ENCODE assay signal across 12 mouse cellular contexts in genomic region chr4:119241664-119242063, GRCm38 (mm10). TPM values are rescaled to one million over a fixed set of nuclear protein-coding genes. Genes with fewer than 3 reads are reported as not detected.
DNase-seq lines count a peak whose midpoint lies in the region; ATAC-seq and TF ChIP-seq lines count a peak whose summit lies in the region.
"Had no signal": no experiment of that assay in that cellular context is flagged by ENCODE, and none has a peak within 500 bp of the region (broad histone marks: within the 10 kb centered on the region; RNA-seq: fewer than 3 reads in every experiment).

No protein-coding gene starts in this region.

- DNase-seq in frontal cortex, postnatal 25 days (ENCODE audit: low spot score in 2 of 2), result no peak
- DNase-seq in thymus, adult 2 months, result peak; percentile 47
- no peak for DNase-seq in thymus, adult 18-20 months
- DNase-seq in left cerebral cortex, postnatal 36 days (ENCODE audit: low spot score in 2 of 2), result peak; percentile 52 to 55
- DNase-seq in thymus, postnatal 14 days, result peak; percentile 56
- DNase-seq in midbrain, embryonic 11.5 days (ENCODE audit: low spot score, missing footprints), result no peak
- DNase-seq in gastrocnemius, postnatal 36 days, result no peak

- intact Hi-C loops in left cerebral cortex, postnatal 36 days (cut with DNase I), result loop anchor here (5.0 to 10.0 kb wide), 2 partner anchors 293 to 426 kb away; partner anchors contain the start of genes Foxj3 and Frg2f1
- intact Hi-C loops in gastrocnemius, postnatal 36 days (cut with DNase I), result loop anchor here (10.0 kb wide), 1 partner anchor 423 kb away; no protein-coding TSS in a partner anchor

- peaks cover 16% of the 10 kb centered on the region for H3K4me1 ChIP-seq in thymus, adult 2 months (replicated peaks; ENCODE audit: control insufficient read depth, insufficient read depth, low read length)
- H3K4me1 ChIP-seq in midbrain, embryonic 11.5 days (ENCODE audit: control insufficient read depth, insufficient read depth, low read length), result no peaks in the 10 kb centered on the region

- H3K27me3 ChIP-seq in thymus, adult 2 months (ENCODE audit: control insufficient read depth, insufficient read depth, low read length), result no peaks in the 10 kb centered on the region
- no peaks in the 10 kb centered on the region for H3K27me3 ChIP-seq in midbrain, embryonic 11.5 days (ENCODE audit: control insufficient read depth, insufficient read depth, low read length)
- H3K27me3 ChIP-seq: limb, embryonic 13.5 days; Patski had no signal

- no peaks in the 10 kb centered on the region for H3K9me3 ChIP-seq in midbrain, embryonic 11.5 days (ENCODE audit: control insufficient read depth, low read length)
- H3K9me3 ChIP-seq: limb, embryonic 13.5 days had no signal

- no peak overlapping the region for H3K4me3 ChIP-seq in thymus, adult 2 months (ENCODE audit: control insufficient read depth, insufficient read depth, low read length)
- no peak overlapping the region for H3K4me3 ChIP-seq in midbrain, embryonic 11.5 days (ENCODE audit: low read depth, low read length)
- H3K4me3 ChIP-seq: erythroblast, embryonic 14.5 days; limb, embryonic 13.5 days had no signal

- no peaks in the 10 kb centered on the region for H3K36me3 ChIP-seq in thymus, adult 2 months (ENCODE audit: control insufficient read depth, insufficient read depth, low read length)
- 0 out of 2 replicates have a peak, but pooled peaks cover 2% of the 10 kb centered on the region for H3K36me3 ChIP-seq in midbrain, embryonic 11.5 days (ENCODE audit: control insufficient read depth, insufficient read depth, low read length)

- H3K4me2 ChIP-seq in midbrain, embryonic 11.5 days, result no peak overlapping the region
- H3K4me2 ChIP-seq: limb, embryonic 13.5 days had no signal

- H3K9ac ChIP-seq in midbrain, embryonic 11.5 days (ENCODE audit: low read length), result no peak overlapping the region
- H3K9ac ChIP-seq: limb, embryonic 13.5 days had no signal

- 87% methylated on average over 14 of the region's 14 CpGs for WGBS in thymus, adult 2 months
- 89% methylated on average over 14 of the region's 14 CpGs for WGBS in midbrain, embryonic 11.5 days

- H3K27ac ChIP-seq in thymus, adult 2 months (ENCODE audit: control insufficient read depth, insufficient read depth, low read length), result no peak overlapping the region
- H3K27ac ChIP-seq in midbrain, embryonic 11.5 days (ENCODE audit: low read depth, low read length), result no peak overlapping the region
- H3K27ac ChIP-seq: limb, embryonic 13.5 days had no signal

- no peak for TF ChIP-seq POLR2A in thymus, adult 2 months (IDR thresholded peaks at IDR 0.05; ENCODE audit: control insufficient read depth, extremely low read depth, insufficient read depth, low read length, poor library complexity)

- peak; percentile 43 for ATAC-seq in frontal cortex, adult (ENCODE audit: low TSS enrichment)
- ATAC-seq in midbrain, embryonic 11.5 days (ENCODE audit: low FRiP score), result no peak
- ATAC-seq: Patski had no signal

- TF ChIP-seq CTCF in thymus, adult 2 months (IDR thresholded peaks at IDR 0.05; ENCODE audit: borderline replicate concordance, control insufficient read depth, extremely low read depth, insufficient read depth, low read length, poor library complexity), result peak; percentile 48; the same call in 1 of the 2 replicates

RNA-seq across cellular contexts. Expression of gene P3h1, which starts 8.9 kb away (rescaled TPM):
- polyA plus RNA-seq in thymus, adult 2 months (2012; rRNA removed), result 8.8 and 9.9 TPM in 2 replicates
- 1 to 10 TPM; 4.9 to 7.7 TPM for total RNA-seq in left cerebral cortex, postnatal 36 days (2021)
- polyA plus RNA-seq in midbrain, embryonic 11.5 days (2014; fragmentation: Nextera tagmentation; extraction: Ambion mirVana), result 15.5 TPM in 2 replicates
- 10 to 100 TPM; 12.7 to 13.8 TPM for total RNA-seq in gastrocnemius, postnatal 36 days (2021)

RNA-seq across cellular contexts. Expression of gene AU022252, which starts 9.2 kb away (rescaled TPM):
- polyA plus RNA-seq in thymus, adult 2 months (2012; rRNA removed), result 9.6 and 9.8 TPM in 2 replicates
- 10 to 100 TPM; 28.0 to 34.5 TPM for total RNA-seq in left cerebral cortex, postnatal 36 days (2021)
- 32.2 and 35.2 TPM in 2 replicates for polyA plus RNA-seq in midbrain, embryonic 11.5 days (2014; fragmentation: Nextera tagmentation; extraction: Ambion mirVana)
- total RNA-seq in gastrocnemius, postnatal 36 days (2021), result 10 to 100 TPM; 24.2 to 24.7 TPM

RNA-seq across cellular contexts. Expression of gene Cldn19, which starts 13.6 kb away (rescaled TPM):
- polyA plus RNA-seq in thymus, adult 2 months (2012; rRNA removed), result 0.18 and 0.50 TPM in 2 replicates
- under 1 TPM; 0.27 to 0.32 TPM for total RNA-seq in left cerebral cortex, postnatal 36 days (2021)
- polyA plus RNA-seq in midbrain, embryonic 11.5 days (2014; fragmentation: Nextera tagmentation; extraction: Ambion mirVana), result 0.49 TPM in 1 of 2 replicates, not detected in the other
- 1 to 10 TPM; 2.2 to 3.2 TPM for total RNA-seq in gastrocnemius, postnatal 36 days (2021)
- total RNA-seq: neutrophil, adult 5-6 weeks had no signal
- polyA plus RNA-seq: erythroblast, embryonic 14.5 days had no signal

RNA-seq across cellular contexts. Expression of gene Tmem269, which starts 23.6 kb away (rescaled TPM):
- not detected in 2 replicates for polyA plus RNA-seq in thymus, adult 2 months (2012; rRNA removed)
- total RNA-seq in left cerebral cortex, postnatal 36 days (2021), result under 1 TPM; 0.57 to 0.91 TPM
- polyA plus RNA-seq in midbrain, embryonic 11.5 days (2014; fragmentation: Nextera tagmentation; extraction: Ambion mirVana), result 0.31 TPM in 1 of 2 replicates, not detected in the other
- not detected for total RNA-seq in gastrocnemius, postnatal 36 days (2021)
- total RNA-seq: neutrophil, adult 5-6 weeks had no signal
- polyA plus RNA-seq: erythroblast, embryonic 14.5 days; Patski had no signal

RNA-seq across cellular contexts. Expression of gene Svbp, which starts 46.6 kb away (rescaled TPM):
- polyA plus RNA-seq in thymus, adult 2 months (2012; rRNA removed), result 41.9 and 59.8 TPM in 2 replicates
- total RNA-seq in left cerebral cortex, postnatal 36 days (2021), result 10 to 100 TPM; 18.5 to 20.5 TPM
- polyA plus RNA-seq in midbrain, embryonic 11.5 days (2014; fragmentation: Nextera tagmentation; extraction: Ambion mirVana), result 173 and 179 TPM in 2 replicates
- total RNA-seq in gastrocnemius, postnatal 36 days (2021), result 10 to 100 TPM; 10.7 to 15.2 TPM

Comparison
In these comparisons a context has a peak if more than half of its experiments do, and no peak if none do; other contexts are left out.
1. DNase-seq: peak in thymus, adult 2 months (single experiment), left cerebral cortex, postnatal 36 days (2 of 2) and thymus, postnatal 14 days (single experiment); none in frontal cortex, postnatal 25 days (0 of 2), thymus, adult 18-20 months (0 of 2), midbrain, embryonic 11.5 days (single experiment) and gastrocnemius, postnatal 36 days (0 of 2).